Mouse (Mus musculus) heart, adult 2 months (tissue): ENCODE results near the gene Cript. TPM values are rescaled to one million over a fixed set of nuclear protein-coding genes. Genes with fewer than 3 reads are reported as not detected.
A peak's percentile ranks its signal among the peaks of the same experiment; 100 is the strongest.

Experiments used
- DNase-seq, 2 experiments: peaks; one replicate each; pipeline ENCODE4 v3.0.0; 2021
- H3K27ac ChIP-seq: fragments of 200-600 bp; 2 replicates; pipeline ENCODE4 v1.8.1; 2022
- H3K27me3 ChIP-seq: fragments of 200-500 bp; 2 replicates; pipeline ENCODE4 v1.6.1; 2012; ENCODE audit warnings: mild to moderate bottlenecking, low read length, inconsistent platforms, mixed read lengths; ENCODE audit not compliant: control insufficient read depth, insufficient read depth
- H3K36me3 ChIP-seq: fragments of 200-500 bp; 2 replicates; pipeline ENCODE4 v1.6.1; 2012; ENCODE audit warnings: low read length, inconsistent platforms; ENCODE audit not compliant: control insufficient read depth, insufficient read depth
- H3K4me1 ChIP-seq: fragments of 200-500 bp; 2 replicates; pipeline ENCODE4 v1.6.1; 2011; ENCODE audit warnings: low read length; ENCODE audit not compliant: control insufficient read depth, insufficient read depth
- H3K4me3 ChIP-seq: fragments of 200-600 bp; 2 replicates; pipeline ENCODE4 v1.8.1; 2022
- H3K79me2 ChIP-seq: fragments of 200-500 bp; replicated peaks from 2 replicates; pipeline ENCODE4 v1.6.1; 2012; ENCODE audit warnings: mild to moderate bottlenecking, inconsistent platforms, low read length, moderate library complexity, mixed read lengths; ENCODE audit not compliant: control insufficient read depth, insufficient read depth
- H3K9ac ChIP-seq: fragments of 200-500 bp; 2 replicates; pipeline ENCODE4 v1.6.1; 2012; ENCODE audit warnings: low read depth, mild to moderate bottlenecking, control low read depth, inconsistent platforms, low read length, mixed read lengths
- CTCF ChIP-seq: fragments of 200-600 bp; IDR thresholded peaks from 2 replicates; pipeline ENCODE4 v1.8.1; 2022; ENCODE audit warnings: antibody characterized with exemption, mild to moderate bottlenecking, moderate library complexity
- EP300 ChIP-seq: fragments of 200-500 bp; IDR thresholded peaks from 2 replicates; pipeline ENCODE4 v1.6.1; 2011; ENCODE audit warnings: low read depth, low read length, control low read depth; ENCODE audit not compliant: insufficient read depth
- POLR2A ChIP-seq: fragments of 200-500 bp; IDR thresholded peaks from 2 replicates; pipeline ENCODE4 v1.6.1; 2011; ENCODE audit warnings: mild to moderate bottlenecking, low read depth, low read length, control low read depth; ENCODE audit not compliant: insufficient read depth
- WGBS: fragments of 180-500 bp; shearing (Covaris S2); methylation state at CpG from one replicate; pipeline ENCODE4 v1.1.7; 2018; 5-methylcytosine and 5-hydroxymethylcytosine counted together
- intact Hi-C: fragments of 180-260 bp; cut with DNase I; formaldehyde crosslinking; loops from one replicate; pipeline ENCODE4 v1.15.1; 2025
- polyA plus RNA-seq: library from polyadenylated mRNA; depleted of rRNA; stranded (reverse); fragments of >200 nt; gene quantifications from 2 replicates; pipeline ENCODE4 v1.2.3, GENCODE M21; 2012
- total RNA-seq, 2 experiments: library from RNA; stranded (reverse); gene quantifications; 2 replicates each; pipeline ENCODE4 v1.2.3; 2021

The Cript gene
- total and polyA plus RNA-seq, 3 experiments = 15.3 to 43.7 (median 43.5) TPM

GRCm38 (mm10) chr17:87041739-87042138 is 16.4 kb downstream of the Cript start:
- Histone ChIP-seq H3K9ac (no peak overlapping the region), H3K27me3 (no peaks in the 10 kb centered on the region), H3K4me1 (peaks cover 1% of the 10 kb centered on the region; the same call in 1 of the 2 replicates), H3K4me3 (no peak overlapping the region), H3K79me2 (no peaks in the 10 kb centered on the region), H3K27ac (no peak overlapping the region), H3K36me3 (no peaks in the 10 kb centered on the region)
- intact Hi-C loops = loop anchor here (5.0 to 10.0 kb wide), 2 partner anchors 66 to 557 kb away; partner anchors contain the start of gene Socs5
- WGBS = 70% methylated on average over 19 of the region's 19 CpGs
- no peak for TF ChIP-seq EP300
- TF ChIP-seq POLR2A = no peak
- no peak for TF ChIP-seq CTCF
- DNase-seq = peak in 1 of 2 experiments; percentile 13

- Histone ChIP-seq H3K27me3 (no peaks in the 10 kb centered on the region), H3K36me3 (no peaks in the 10 kb centered on the region), H3K79me2 (no peaks in the 10 kb centered on the region), H3K27ac (no peak overlapping the region), H3K4me3 (no peak overlapping the region), H3K4me1 (peaks cover 1% of the 10 kb centered on the region; the same call in 1 of the 2 replicates), H3K9ac (no peak overlapping the region)
- intact Hi-C loops = loop anchor here (2.0 to 10.0 kb wide), 7 partner anchors 20 to 560 kb away; partner anchors contain the start of genes Cript, Pigf, Rhoq and Socs5
- WGBS = 3% methylated on average over 15 of the region's 15 CpGs
- TF ChIP-seq EP300 = peak; percentile 99
- TF ChIP-seq POLR2A = no peak
- no peak for TF ChIP-seq CTCF
- peak; percentile 88 for DNase-seq
Observed at GRCm38 (mm10) chr17:87044364-87044763, 19.0 kb downstream of the Cript start.

GRCm38 (mm10) chr17:87044796-87045195 is 19.4 kb downstream of the Cript start:
- H3K9ac ChIP-seq = no peak overlapping the region
- peaks cover 1% of the 10 kb centered on the region; the same call in 1 of the 2 replicates for H3K4me1 ChIP-seq
- no peaks in the 10 kb centered on the region for H3K36me3 ChIP-seq
- no peak overlapping the region for H3K27ac ChIP-seq
- intact Hi-C loops = loop anchor here (2.0 to 10.0 kb wide), 7 partner anchors 20 to 560 kb away; partner anchors contain the start of genes Cript, Pigf, Rhoq and Socs5
- TF ChIP-seq POLR2A (no peak), CTCF (no peak), EP300 (no peak)
- no peak for DNase-seq
- H3K79me2 ChIP-seq = no peaks in the 10 kb centered on the region
- 75% methylated on average over 8 of the region's 8 CpGs for WGBS
- H3K4me3 ChIP-seq = no peak overlapping the region
- no peaks in the 10 kb centered on the region for H3K27me3 ChIP-seq

- Histone ChIP-seq H3K79me2 (no peaks in the 10 kb centered on the region), H3K27me3 (no peaks in the 10 kb centered on the region), H3K9ac (no peak overlapping the region), H3K4me1 (peaks cover 2% of the 10 kb centered on the region), H3K36me3 (no peaks in the 10 kb centered on the region), H3K4me3 (no peak overlapping the region), H3K27ac (no peak overlapping the region)
- TF ChIP-seq CTCF = no peak
- TF ChIP-seq EP300 = no peak
- no peak for TF ChIP-seq POLR2A
- intact Hi-C loops = loop anchor here (10.0 kb wide), 1 partner anchor 565 kb away; no protein-coding TSS in a partner anchor
- no peak for DNase-seq
- WGBS = 76% methylated on average over 5 of the region's 5 CpGs
Observed at GRCm38 (mm10) chr17:87049696-87050095, 24.3 kb downstream of the Cript start.

GRCm38 (mm10) chr17:87050469-87051175 is 25.3 kb downstream of the Cript start:
- intact Hi-C loops = no loop called here
- Histone ChIP-seq H3K4me3 (no peak overlapping the region), H3K4me1 (peaks cover 7% of the 10 kb centered on the region), H3K79me2 (no peaks in the 10 kb centered on the region), H3K36me3 (no peaks in the 10 kb centered on the region), H3K27me3 (no peaks in the 10 kb centered on the region), H3K27ac (no peak overlapping the region), H3K9ac (no peak overlapping the region)
- DNase-seq = peak; percentile 33 to 53
- 41% methylated on average over 9 of the region's 9 CpGs for WGBS
- TF ChIP-seq EP300 (no peak), CTCF (no peak), POLR2A (no peak)

GRCm38 (mm10) chr17:87051652-87052051 is 26.3 kb downstream of the Cript start:
- 97% methylated on average over 1 of the region's 1 CpGs for WGBS
- H3K79me2 ChIP-seq = no peaks in the 10 kb centered on the region
- no peak overlapping the region for H3K9ac ChIP-seq
- no peak for DNase-seq
- no peak for TF ChIP-seq CTCF
- no peak for TF ChIP-seq EP300
- no peak for TF ChIP-seq POLR2A
- H3K4me3 ChIP-seq = no peak overlapping the region
- no peak overlapping the region for H3K27ac ChIP-seq
- intact Hi-C loops = no loop called here
- H3K36me3 ChIP-seq = no peaks in the 10 kb centered on the region
- no peaks in the 10 kb centered on the region for H3K27me3 ChIP-seq
- peaks cover 10% of the 10 kb centered on the region for H3K4me1 ChIP-seq
